In genomic region chr14:47364742-47365449, GRCm38 (mm10) we compare ENCODE assay signal across 8 mouse cellular contexts. TPM values are rescaled to one million over a fixed set of nuclear protein-coding genes. Genes with fewer than 3 reads are reported as not detected.
DNase-seq lines count a peak whose midpoint lies in the region; ATAC-seq and TF ChIP-seq lines count a peak whose summit lies in the region.

No protein-coding gene starts in this region.

- H3K4me3 ChIP-seq in gastrocnemius, adult 2 months = no peak overlapping the region; the same call in 1 of the 2 replicates
- H3K4me3 ChIP-seq in midbrain, embryonic 14.5 days (replicated peaks; ENCODE audit: low read depth, low read length) = no peak overlapping the region

- H3K4me1 ChIP-seq in midbrain, embryonic 14.5 days (ENCODE audit: control insufficient read depth, insufficient read depth, low read length) = peaks cover 14% of the 10 kb centered on the region

- peak overlapping the region; percentile 28 for H3K4me2 ChIP-seq in midbrain, embryonic 14.5 days (ENCODE audit: low read length)

- no peak for TF ChIP-seq CTCF in gastrocnemius, adult 2 months (IDR thresholded peaks at IDR 0.05)

- H3K9me3 ChIP-seq in midbrain, embryonic 14.5 days (ENCODE audit: control insufficient read depth, low read length) = no peaks in the 10 kb centered on the region

- intact Hi-C loops in gastrocnemius, adult 2 months (cut with DNase I) = no loop called here

- DNase-seq in gastrocnemius, adult 2 months = peak; percentile 28
- no peak for DNase-seq in gastrocnemius, adult 18-20 months (ENCODE audit: low spot score)
- DNase-seq in MEL-GATA-1-ER (ENCODE audit: extremely low read depth, low read depth) = peak; percentile 89
- peak; percentile 78 for DNase-seq in large intestine, adult 2 months (ENCODE audit: low read depth, low spot score)
- peak; percentile 17 for DNase-seq in midbrain, embryonic 14.5 days
- no peak for DNase-seq in natural killer cell, adult 2 months (ENCODE audit: low spot score in 2 of 2)
- DNase-seq in layer of hippocampus, adult 9-10 months (ENCODE audit: low spot score) = no peak

- H3K9ac ChIP-seq in midbrain, embryonic 14.5 days (replicated peaks; ENCODE audit: low read length) = no peak overlapping the region

- 12% methylated on average over 21 of the region's 21 CpGs for WGBS in large intestine, adult 2 months
- WGBS in midbrain, embryonic 14.5 days = 54% methylated on average over 21 of the region's 21 CpGs

- no peak overlapping the region for H3K27ac ChIP-seq in gastrocnemius, adult 2 months
- no peak overlapping the region for H3K27ac ChIP-seq in midbrain, embryonic 14.5 days (replicated peaks; ENCODE audit: low read depth, low read length)

- no peaks in the 10 kb centered on the region for H3K36me3 ChIP-seq in midbrain, embryonic 14.5 days (ENCODE audit: control insufficient read depth, insufficient read depth, low read length)

- ATAC-seq in granulocyte monocyte progenitor cell, adult 5-6 weeks (replicated peaks; ENCODE audit: poor library complexity, severe bottlenecking) = peak; percentile 57
- no peak for ATAC-seq in midbrain, embryonic 14.5 days (ENCODE audit: low FRiP score, low TSS enrichment)

- H3K27me3 ChIP-seq in midbrain, embryonic 14.5 days (ENCODE audit: control insufficient read depth, insufficient read depth, low read length) = no peaks in the 10 kb centered on the region

RNA-seq across cellular contexts. Expression of gene Lgals3, which starts 2.7 kb away (rescaled TPM):
- 1 to 10 TPM; 2.9 to 4.0 TPM for total RNA-seq in gastrocnemius, adult 2 months (2021)
- total RNA-seq in gastrocnemius, adult 18-20 months (2021) = 1 to 10 TPM; 4.8 to 4.9 TPM
- 5.3 and 11.2 TPM in 2 replicates for total RNA-seq in granulocyte monocyte progenitor cell, adult 5-6 weeks (2014; fragmentation: Nextera tagmentation)
- 9.5 and 10.8 TPM in 2 replicates for total RNA-seq in granulocyte monocyte progenitor cell, adult 5-6 weeks (2017)
- polyA plus RNA-seq in large intestine, adult 2 months (2012; rRNA removed) = 537 and 642 TPM in 2 replicates
- polyA plus RNA-seq in midbrain, embryonic 14.5 days (2014; fragmentation: Nextera tagmentation; extraction: Ambion mirVana) = 3.3 and 8.4 TPM in 2 replicates

RNA-seq across cellular contexts. Expression of gene Dlgap5, which starts 53.3 kb away (rescaled TPM):
- total RNA-seq in gastrocnemius, adult 2 months (2021) = not detected
- not detected for total RNA-seq in gastrocnemius, adult 18-20 months (2021)
- 22.0 and 42.3 TPM in 2 replicates for total RNA-seq in granulocyte monocyte progenitor cell, adult 5-6 weeks (2014; fragmentation: Nextera tagmentation)
- 71.8 and 72.0 TPM in 2 replicates for total RNA-seq in granulocyte monocyte progenitor cell, adult 5-6 weeks (2017)
- polyA plus RNA-seq in large intestine, adult 2 months (2012; rRNA removed) = 4.8 and 5.0 TPM in 2 replicates
- 5.2 and 12.6 TPM in 2 replicates for polyA plus RNA-seq in midbrain, embryonic 14.5 days (2014; fragmentation: Nextera tagmentation; extraction: Ambion mirVana)

Comparison
In these comparisons a context has a peak if more than half of its experiments do, and no peak if none do; other contexts are left out.
1. DNase-seq: peak in gastrocnemius, adult 2 months (single experiment), MEL-GATA-1-ER (single experiment), large intestine, adult 2 months (single experiment) and midbrain, embryonic 14.5 days (single experiment); none in gastrocnemius, adult 18-20 months (single experiment), natural killer cell, adult 2 months (0 of 2) and layer of hippocampus, adult 9-10 months (single experiment).
2. RNA of gene Dlgap5, which starts 53.3 kb away (total RNA-seq): 22.0 to 72.0 TPM in granulocyte monocyte progenitor cell, adult 5-6 weeks; not detected in gastrocnemius, adult 18-20 months and not detected in gastrocnemius, adult 2 months; every median in the first group is over 10 times any median in the second.